Mouse (Mus musculus) retina, postnatal 1 day (tissue): ENCODE data around the gene Dcaf17.

Experiments used
- DNase-seq: peaks from one replicate; pipeline ENCODE4 v3.0.0-alpha.2; 2012

Dcaf17 gene

GRCm38 (mm10) chr2:71122268-71123029 lies 67.3 kb downstream of the Dcaf17 start:
- peak; percentile 19 for DNase-seq

- no peak for DNase-seq
These were observed 68.5 kb downstream of the Dcaf17 start for GRCm38 (mm10) chr2:71123591-71123990.

GRCm38 (mm10) chr2:71127779-71128534 lies 72.8 kb downstream of the Dcaf17 start:
- no peak for DNase-seq

GRCm38 (mm10) chr2:71130366-71130765 lies 75.2 kb downstream of the Dcaf17 start:
- DNase-seq, result no peak

- no peak for DNase-seq
These were observed 76.9 kb downstream of the Dcaf17 start for GRCm38 (mm10) chr2:71131866-71132496.

GRCm38 (mm10) chr2:71134041-71134505 lies 78.9 kb downstream of the Dcaf17 start:
- DNase-seq, result no peak

- no peak for DNase-seq
These were observed 79.7 kb downstream of the Dcaf17 start for GRCm38 (mm10) chr2:71134836-71135235.

GRCm38 (mm10) chr2:71140622-71141021 lies 85.5 kb downstream of the Dcaf17 start:
- no peak for DNase-seq

- DNase-seq, result no peak
These were observed 87.3 kb downstream of the Dcaf17 start for GRCm38 (mm10) chr2:71142410-71142809.

- DNase-seq, result no peak
These were observed 90.7 kb downstream of the Dcaf17 start for GRCm38 (mm10) chr2:71145853-71146252.

- DNase-seq, result no peak
These were observed 91.1 kb downstream of the Dcaf17 start for GRCm38 (mm10) chr2:71146266-71146665.

GRCm38 (mm10) chr2:71147816-71148215 lies 92.7 kb downstream of the Dcaf17 start:
- DNase-seq, result no peak
